Mouse (Mus musculus) induced T-regulatory cell, adult 2 months (primary cell): ENCODE measurements around the gene Olfr974.
"Not testable (repeated sequence)": the region's sequence is repeated elsewhere in the genome, so short reads cannot be mapped to it uniquely, and the experiment has no call there.

ENCODE experiments used
- DNase-seq: peaks from one replicate; pipeline ENCODE4 v3.0.0-alpha.2; 2012; ENCODE audit warnings: low read depth

The Olfr974 gene

DNA sequence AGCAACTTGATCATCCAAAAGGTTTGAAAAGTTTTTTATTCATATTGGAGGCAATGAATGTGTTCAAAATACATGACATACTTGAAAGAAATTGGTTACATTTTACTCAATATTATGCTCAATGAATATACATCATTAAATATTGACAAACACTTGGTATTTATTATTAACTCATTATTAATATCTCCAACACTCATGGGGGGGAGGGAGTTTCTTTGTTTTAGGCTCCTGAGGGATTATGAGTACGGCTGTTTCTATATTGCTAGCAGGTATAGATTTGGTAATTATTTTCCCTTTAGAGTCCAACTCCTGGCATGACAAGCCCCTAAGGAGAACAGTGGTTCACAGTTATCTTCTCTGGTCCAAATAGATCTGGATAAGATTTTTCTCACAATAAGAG, at the start of gene Olfr974:
Olfr974 (plus strand) TSS at position 301 of the 400 bp plus-strand sequence.
- DNase-seq, result no peak

DNA sequence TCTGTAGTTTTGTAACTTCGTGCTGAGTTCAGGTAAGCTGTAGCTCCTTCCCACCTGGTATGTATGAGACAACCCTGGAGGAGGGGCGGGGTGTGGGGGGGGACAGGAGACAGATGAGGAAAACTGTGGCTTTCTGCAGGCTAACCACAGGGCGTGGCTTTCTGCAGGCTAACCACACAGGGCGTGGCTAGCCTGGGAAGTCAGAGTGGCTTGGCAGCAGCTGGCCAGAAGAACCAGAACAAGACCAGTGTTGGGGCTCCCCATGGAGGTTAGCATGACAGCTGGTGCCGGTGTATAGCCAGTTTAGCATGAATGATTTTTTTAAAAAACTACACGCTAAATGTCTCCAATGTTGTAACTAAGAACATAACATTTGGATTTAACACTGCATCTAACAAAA, 32.2 kb upstream of the Olfr974 start:
- no peak for DNase-seq

- no peak for DNase-seq
Observed at GRCm38 (mm10) chr9:39907036-39907435, 30.3 kb upstream of the Olfr974 start, which contains the start of gene Olfr229. Gene Olfr229 (plus strand): TSS chr9:39907336.

- DNase-seq, result no peak
Observed at GRCm38 (mm10) chr9:39909939-39910338, 27.4 kb upstream of the Olfr974 start.

DNA sequence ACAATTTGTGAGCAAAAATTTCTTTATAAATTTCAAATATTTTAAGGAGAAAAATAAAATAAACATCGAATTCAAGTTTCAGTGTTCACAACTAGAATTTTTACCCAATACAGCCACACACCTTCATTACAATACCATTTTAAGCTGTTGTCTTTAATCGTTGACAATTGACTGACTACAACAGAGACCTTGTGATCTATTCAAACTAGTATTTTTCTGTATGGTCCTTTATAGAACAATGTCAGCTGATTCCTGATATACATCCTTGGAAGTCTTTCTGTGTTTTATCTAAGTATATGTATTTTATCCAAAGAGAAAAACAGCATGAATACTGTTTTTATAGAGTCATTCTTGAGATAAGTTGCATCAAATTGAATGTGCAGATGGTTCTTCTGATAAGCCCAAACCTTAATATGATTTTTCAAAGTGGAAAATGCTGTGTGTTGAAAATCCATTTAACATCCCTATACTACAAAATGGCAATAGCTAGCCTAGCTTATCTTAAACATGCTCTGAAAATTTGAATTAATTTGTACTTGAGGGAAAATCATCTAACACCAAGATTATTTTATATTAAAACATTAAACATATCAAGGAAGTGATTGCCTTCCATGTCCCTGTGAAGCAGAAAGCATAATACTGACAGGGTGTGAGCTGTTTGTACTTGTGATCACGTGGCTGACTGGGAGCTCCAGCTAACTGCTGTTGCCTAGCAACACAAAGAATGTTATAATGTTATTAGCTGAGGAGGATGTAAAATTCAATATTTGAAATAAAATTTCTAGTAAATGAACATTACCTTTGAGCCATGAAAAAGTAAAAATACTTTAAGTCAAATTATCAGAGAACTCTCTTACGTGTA, 9.1 kb upstream of the Olfr974 start:
- not testable (repeated sequence) for DNase-seq

- DNase-seq, result not testable (repeated sequence)
Observed at GRCm38 (mm10) chr9:39928837-39929236, 8.5 kb upstream of the Olfr974 start.

GRCm38 (mm10) chr9:39951946-39952345, 14.6 kb downstream of the Olfr974 start, which contains the start of gene Olfr975:
Gene Olfr975 (minus strand): TSS chr9:39952046.
- no peak for DNase-seq

DNA sequence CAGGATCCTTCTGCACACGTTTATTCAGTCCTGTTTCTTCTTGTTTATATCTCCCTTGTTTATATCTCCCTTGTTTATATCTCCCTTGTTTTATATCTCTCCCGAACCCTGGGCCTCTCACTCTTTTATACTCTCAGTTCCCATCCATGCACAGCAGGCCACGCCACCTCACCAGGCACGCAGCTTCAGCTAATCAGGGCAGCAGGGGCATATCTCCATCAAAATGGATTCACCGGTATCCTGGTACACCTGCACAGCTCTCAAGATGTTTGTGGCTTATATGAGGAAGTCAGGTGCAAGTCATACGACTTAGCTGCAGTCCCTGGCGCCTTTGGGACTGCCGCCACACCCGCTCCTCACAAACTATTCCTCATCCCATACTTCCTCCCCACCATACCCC, 23.7 kb downstream of the Olfr974 start, which contains the start of gene Olfr976:
Olfr976 (minus strand) TSS at position 101 of the 400 bp plus-strand sequence.
- DNase-seq, result not testable (repeated sequence)

GRCm38 (mm10) chr9:39976581-39977145, 39.4 kb downstream of the Olfr974 start:
- DNase-seq, result not testable (repeated sequence)

- no peak for DNase-seq
Observed at GRCm38 (mm10) chr9:39991813-39992212, 54.5 kb downstream of the Olfr974 start, which contains the start of gene Olfr978. Gene Olfr978 (plus strand): TSS chr9:39992113.
